Mouse (Mus musculus) MEL (cell line): ENCODE measurements around the gene Rapgef2.

ENCODE experiments used
- CHD1 ChIP-seq: IDR thresholded peaks from 2 replicates; pipeline ENCODE4 v1.6.1; 2012; ENCODE audit warnings: low read depth, mild to moderate bottlenecking, inconsistent platforms, low read length, improper control_type of control experiment
- CTCF ChIP-seq, 3 experiments: IDR thresholded peaks in 2 of 3; conservative IDR thresholded peaks in 1 of 3; 2 replicates each; pipeline ENCODE4 v1.5.1; 2011 to 2012; ENCODE audit warnings: low read length in 3 of 3, low read depth in 2 of 3, mild to moderate bottlenecking in 2 of 3, improper control_type of control experiment in 1 of 3, inconsistent platforms in 1 of 3, mixed read lengths in 1 of 3, moderate library complexity in 1 of 3; ENCODE audit not compliant: control insufficient read depth in 1 of 3, insufficient read depth in 1 of 3, poor library complexity in 1 of 3, severe bottlenecking in 1 of 3
- ELF1 ChIP-seq: IDR thresholded peaks from 2 replicates; pipeline ENCODE4 v1.6.1; 2014; ENCODE audit warnings: low read depth, mild to moderate bottlenecking, inconsistent platforms, low read length, improper control_type of control experiment, moderate library complexity
- JUND ChIP-seq: IDR thresholded peaks from 2 replicates; pipeline ENCODE4 v1.6.1; 2011; ENCODE audit warnings: low read depth, mild to moderate bottlenecking, improper control_type of control experiment, low read length
- MAFK ChIP-seq: IDR thresholded peaks from 2 replicates; pipeline ENCODE4 v1.6.1; 2011; ENCODE audit warnings: low read depth, mild to moderate bottlenecking, low read length, improper control_type of control experiment, borderline replicate concordance
- MAX ChIP-seq: IDR thresholded peaks from 2 replicates; pipeline ENCODE4 v1.6.1; 2011; ENCODE audit warnings: low read length, improper control_type of control experiment
- MYC ChIP-seq: IDR thresholded peaks from 2 replicates; pipeline ENCODE4 v1.6.1; 2011; ENCODE audit warnings: low read depth, mild to moderate bottlenecking, low read length, improper control_type of control experiment, moderate library complexity
- NRF1 ChIP-seq: IDR thresholded peaks from 2 replicates; pipeline ENCODE4 v1.6.1; 2014; ENCODE audit warnings: low read depth, mild to moderate bottlenecking, inconsistent platforms, low read length, improper control_type of control experiment, moderate library complexity; ENCODE audit not compliant: poor library complexity, insufficient read depth, severe bottlenecking
- POLR2A ChIP-seq, 2 experiments: IDR thresholded peaks; 2 replicates each; pipeline ENCODE4 v1.6.1; 2011 to 2012; ENCODE audit warnings: low read length in 2 of 2, mild to moderate bottlenecking in 2 of 2, control low read depth in 1 of 2, improper control_type of control experiment in 1 of 2, low read depth in 1 of 2, moderate library complexity in 1 of 2; ENCODE audit not compliant: control insufficient read depth in 1 of 2, insufficient read depth in 1 of 2, poor library complexity in 1 of 2
- RAD21 ChIP-seq: IDR thresholded peaks from 2 replicates; pipeline ENCODE4 v1.6.1; 2011; ENCODE audit warnings: mild to moderate bottlenecking, low read depth, low read length, improper control_type of control experiment
- SMC3 ChIP-seq: IDR thresholded peaks from 2 replicates; pipeline ENCODE4 v1.6.1; 2011; ENCODE audit warnings: low read depth, low read length, improper control_type of control experiment
- TAL1 ChIP-seq: IDR thresholded peaks from 2 replicates; pipeline ENCODE4 v1.6.1; 2012; ENCODE audit warnings: mild to moderate bottlenecking, inconsistent platforms, low read length, moderate library complexity, mixed read lengths
- TBP ChIP-seq: IDR thresholded peaks from 2 replicates; pipeline ENCODE4 v1.8.0; 2011; ENCODE audit warnings: low read depth, low read length, improper control_type of control experiment
- ZC3H11A ChIP-seq: IDR thresholded peaks from 2 replicates; pipeline ENCODE4 v1.6.1; 2012; ENCODE audit warnings: low read depth, mild to moderate bottlenecking, inconsistent platforms, low read length, improper control_type of control experiment

DNA sequence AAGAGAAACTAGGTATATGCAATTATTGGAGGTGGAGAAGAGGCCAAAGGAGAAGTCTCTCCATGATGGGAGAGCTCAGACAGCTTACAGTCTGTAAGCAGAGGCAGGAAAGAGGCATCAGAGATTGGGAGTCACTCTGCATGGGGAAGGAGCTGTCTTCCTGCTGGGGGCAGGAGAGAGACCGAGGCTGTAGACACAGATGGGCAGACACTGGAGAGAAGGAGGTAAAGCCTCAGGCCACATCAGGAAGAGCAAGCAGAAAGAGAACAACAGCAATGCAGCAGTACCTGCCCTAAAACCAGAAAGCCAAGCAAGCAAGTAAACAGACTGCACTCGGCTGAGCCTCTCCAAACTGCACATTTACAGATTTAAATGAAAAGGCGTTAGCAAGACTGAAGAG, 81.2 kb downstream of the Rapgef2 start:
- TF ChIP-seq SMC3: no peak; the same call in 1 of the 2 replicates
- TF ChIP-seq CTCF (IDR thresholded peaks at IDR 0.05 in 2 of 3, conservative IDR thresholded peaks at IDR 0.05 in 1 of 3; ENCODE audit: control insufficient read depth in 1 of 3, insufficient read depth in 1 of 3, low read depth in 2 of 3, low read length in 3 of 3, poor library complexity in 1 of 3, severe bottlenecking in 1 of 3): no peak
- no peak for TF ChIP-seq MYC
- TF ChIP-seq NRF1: no peak
- no peak for TF ChIP-seq TAL1
- no peak for TF ChIP-seq POLR2A (IDR thresholded peaks at IDR 0.05; ENCODE audit: control insufficient read depth in 1 of 2, insufficient read depth in 1 of 2, low read depth in 1 of 2, low read length in 2 of 2, poor library complexity in 1 of 2)
- no peak for TF ChIP-seq CHD1
- TF ChIP-seq ELF1: no peak
- no peak for TF ChIP-seq JUND
- no peak for TF ChIP-seq MAFK
- TF ChIP-seq ZC3H11A: no peak
- TF ChIP-seq TBP: no peak
- TF ChIP-seq MAX: no peak
- TF ChIP-seq RAD21: no peak
